Mouse (Mus musculus): ENCODE results near the gene Iqschfp.

Iqschfp gene

GRCm38 (mm10) chr3:68493170-68493585 lies 601.1 kb downstream of the Iqschfp start:
- DNase-seq (ENCODE audit: low read depth, low spot score), result peak; percentile 44

GRCm38 (mm10) chr3:68493586-68494295 lies 601.7 kb downstream of the Iqschfp start:
- peak; percentile 87 for DNase-seq (ENCODE audit: low read depth, low spot score)

GRCm38 (mm10) chr3:68494296-68495095 lies 602.5 kb downstream of the Iqschfp start:
- peak; percentile 35 for DNase-seq (ENCODE audit: low read depth, low spot score)

- DNase-seq (ENCODE audit: low read depth, low spot score), result peak; percentile 81
Observed at GRCm38 (mm10) chr3:68495096-68495735, 603.2 kb downstream of the Iqschfp start.

- DNase-seq (ENCODE audit: low read depth, low spot score), result peak; percentile 71
Observed at GRCm38 (mm10) chr3:68495736-68496242, 603.8 kb downstream of the Iqschfp start.

- no peak for DNase-seq (ENCODE audit: low read depth, low spot score)
Observed at GRCm38 (mm10) chr3:68496513-68496912, 604.5 kb downstream of the Iqschfp start.

- no peak for DNase-seq (ENCODE audit: low read depth, low spot score)
Observed at GRCm38 (mm10) chr3:68499532-68500152, 607.6 kb downstream of the Iqschfp start.

- DNase-seq (ENCODE audit: low read depth, low spot score), result peak; percentile 49
Observed at GRCm38 (mm10) chr3:68504838-68505237, 612.8 kb downstream of the Iqschfp start.

GRCm38 (mm10) chr3:68506769-68507318 lies 614.8 kb downstream of the Iqschfp start:
- DNase-seq (ENCODE audit: low read depth, low spot score), result no peak

GRCm38 (mm10) chr3:68508629-68509028 lies 616.6 kb downstream of the Iqschfp start:
- DNase-seq (ENCODE audit: low read depth, low spot score), result peak; percentile 94

- DNase-seq (ENCODE audit: low read depth, low spot score), result no peak
Observed at GRCm38 (mm10) chr3:68510872-68511271, 618.8 kb downstream of the Iqschfp start.

- DNase-seq (ENCODE audit: low read depth, low spot score), result no peak
Observed at GRCm38 (mm10) chr3:68511744-68512143, 619.7 kb downstream of the Iqschfp start.

- DNase-seq (ENCODE audit: low read depth, low spot score), result peak; percentile 72
Observed at GRCm38 (mm10) chr3:68512327-68512726, 620.3 kb downstream of the Iqschfp start.

- peak; percentile 54 for DNase-seq (ENCODE audit: low read depth, low spot score)
Observed at GRCm38 (mm10) chr3:68513340-68514119, 621.5 kb downstream of the Iqschfp start.

GRCm38 (mm10) chr3:68514120-68514497 lies 622.1 kb downstream of the Iqschfp start:
- peak; percentile 66 for DNase-seq (ENCODE audit: low read depth, low spot score)

GRCm38 (mm10) chr3:68514717-68515116 lies 622.7 kb downstream of the Iqschfp start:
- no peak for DNase-seq (ENCODE audit: low read depth, low spot score)

- peak; percentile 84 for DNase-seq (ENCODE audit: low read depth, low spot score)
Observed at GRCm38 (mm10) chr3:68516393-68517081, 624.5 kb downstream of the Iqschfp start.

GRCm38 (mm10) chr3:68517236-68517635 lies 625.2 kb downstream of the Iqschfp start:
- peak; percentile 49 for DNase-seq (ENCODE audit: low read depth, low spot score)

GRCm38 (mm10) chr3:68518041-68518440 lies 626.0 kb downstream of the Iqschfp start:
- DNase-seq (ENCODE audit: low read depth, low spot score), result no peak

- no peak for DNase-seq (ENCODE audit: low read depth, low spot score)
Observed at GRCm38 (mm10) chr3:68518586-68518985, 626.6 kb downstream of the Iqschfp start.
